Mouse (Mus musculus): ENCODE measurements around the gene Mcoln2. TPM values are rescaled to one million over a fixed set of nuclear protein-coding genes. Genes with fewer than 3 reads are reported as not detected.

The Mcoln2 gene
- polyA plus RNA-seq (2014; fragmentation: Illumina TruSeq; extraction: RNeasy Lipid Tissue Mini Kit (QIAGEN cat#74804); ENCODE audit: low read depth, low replicate concordance) = 0.66 TPM

GRCm38 (mm10) chr3:146149156-146150057, at the start of gene Mcoln2:
Mcoln2 (plus strand) TSS chr3:146149833.

GRCm38 (mm10) chr3:146107921-146108571, 41.6 kb upstream of the Mcoln2 start, which contains the start of gene Wdr63:
Wdr63 (minus strand) TSS chr3:146108130.

GRCm38 (mm10) chr3:146117258-146117996, 32.2 kb upstream of the Mcoln2 start, which contains the start of gene Mcoln3:
Mcoln3 (plus strand) TSS chr3:146117450.

DNA sequence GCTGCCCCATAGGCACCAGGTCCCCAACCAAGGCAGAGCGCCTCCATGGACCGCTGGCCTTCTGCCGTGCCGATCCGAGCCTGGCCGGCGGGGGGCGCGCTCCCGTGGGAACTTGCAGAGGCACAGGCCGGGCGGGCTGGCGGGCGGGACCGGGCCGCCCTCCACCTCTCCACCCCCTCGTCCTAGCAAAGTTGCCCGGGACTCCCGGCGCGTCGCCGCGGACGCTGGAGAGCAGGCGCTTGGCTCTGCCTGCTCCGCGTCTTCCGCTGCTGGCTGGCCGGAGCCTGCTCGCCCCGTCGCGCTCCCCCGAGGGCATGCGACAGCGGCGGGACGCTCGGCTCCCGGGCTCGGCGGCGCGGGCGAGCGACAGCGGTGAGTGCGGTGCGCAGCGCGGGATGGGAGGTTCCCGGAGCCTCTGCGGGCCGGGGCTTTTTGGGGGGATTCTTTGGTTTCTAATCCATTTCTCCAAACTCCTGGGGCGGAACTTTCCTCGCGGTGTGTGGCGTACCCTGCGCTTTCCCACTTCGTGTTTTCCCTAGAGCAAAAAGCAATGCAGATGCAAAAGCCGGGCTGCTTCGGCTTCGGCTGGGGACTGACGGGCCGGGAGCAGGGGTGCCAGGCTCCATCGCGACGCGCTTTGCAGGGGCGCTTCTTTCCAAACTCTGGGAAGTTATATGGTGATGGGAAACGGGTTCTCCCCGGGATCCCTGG, 71.3 kb downstream of the Mcoln2 start, which contains the start of gene Lpar3:
Gene Lpar3 (plus strand): TSS at position 188 of the 711 bp plus-strand sequence.

Other genes starting within 250 kb of the Mcoln2 start
- 23.9 TPM for gene Bcl10, start 227.0 kb upstream of the Mcoln2 start, polyA plus RNA-seq (2014; fragmentation: Illumina TruSeq; extraction: RNeasy Lipid Tissue Mini Kit (QIAGEN cat#74804); ENCODE audit: low read depth, low replicate concordance)
- 19.8 TPM for gene 2410004B18Rik, start 211.8 kb upstream of the Mcoln2 start, polyA plus RNA-seq (2014; fragmentation: Illumina TruSeq; extraction: RNeasy Lipid Tissue Mini Kit (QIAGEN cat#74804); ENCODE audit: low read depth, low replicate concordance)
- 6.8 TPM for gene Syde2, start 162.0 kb upstream of the Mcoln2 start, polyA plus RNA-seq (2014; fragmentation: Illumina TruSeq; extraction: RNeasy Lipid Tissue Mini Kit (QIAGEN cat#74804); ENCODE audit: low read depth, low replicate concordance)
- gene Wdr63, start 41.7 kb upstream of the Mcoln2 start, polyA plus RNA-seq (2014; fragmentation: Illumina TruSeq; extraction: RNeasy Lipid Tissue Mini Kit (QIAGEN cat#74804); ENCODE audit: low read depth, low replicate concordance) = 3.7 TPM
- gene Mcoln3, start 32.4 kb upstream of the Mcoln2 start, polyA plus RNA-seq (2014; fragmentation: Illumina TruSeq; extraction: RNeasy Lipid Tissue Mini Kit (QIAGEN cat#74804); ENCODE audit: low read depth, low replicate concordance) = 11.8 TPM
- gene Lpar3, start 71.1 kb downstream of the Mcoln2 start, polyA plus RNA-seq (2014; fragmentation: Illumina TruSeq; extraction: RNeasy Lipid Tissue Mini Kit (QIAGEN cat#74804); ENCODE audit: low read depth, low replicate concordance) = 0.82 TPM